Mouse (Mus musculus): Measurements from ENCODE around the gene Srsf6.

The Srsf6 gene

GRCm38 (mm10) chr2:162984381-162984780, 53.1 kb downstream of the Srsf6 start:
- in situ Hi-C loops (cut with MboI, MseI), result no loop called here

DNA sequence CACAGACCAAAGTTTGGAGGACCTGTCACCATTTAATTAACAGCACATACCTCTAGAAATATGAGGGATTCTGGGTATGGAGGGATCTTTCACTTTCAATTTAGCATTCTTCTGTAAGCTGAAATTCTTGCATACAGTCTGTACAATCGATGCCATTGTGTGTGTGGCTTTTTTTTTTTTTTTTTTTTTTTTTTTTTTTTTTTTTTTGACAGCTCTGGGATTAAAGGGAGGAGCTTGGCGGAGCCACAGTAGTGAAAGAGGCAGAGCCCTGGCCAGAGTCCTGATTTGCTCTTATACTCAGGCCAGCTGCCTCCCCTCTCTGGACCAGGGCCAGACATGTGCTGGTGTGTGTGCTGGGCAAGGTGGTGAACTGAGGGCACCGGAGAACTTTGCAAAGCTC, 54.6 kb downstream of the Srsf6 start:
- in situ Hi-C loops (cut with MboI, MseI), result no loop called here

All from regulatory T cell (primary cell).